Comparison of ENCODE assay signal across 24 mouse cellular contexts in genomic region chr6:37505588-37505987, GRCm38 (mm10). TPM values are rescaled to one million over a fixed set of nuclear protein-coding genes. Genes with fewer than 3 reads are reported as not detected.
A peak's percentile ranks its signal among the peaks of the same experiment; 100 is the strongest.
DNase-seq lines count a peak whose midpoint lies in the region; ATAC-seq and TF ChIP-seq lines count a peak whose summit lies in the region.
"Had no signal": no experiment of that assay in that cellular context is flagged by ENCODE, and none has a peak within 500 bp of the region (broad histone marks: within the 10 kb centered on the region; RNA-seq: fewer than 3 reads in every experiment).

No protein-coding gene starts in this region.

- no peak overlapping the region for H3K27ac ChIP-seq in kidney, adult 2 months (ENCODE audit: insufficient read depth, low read depth, low read length)
- no peak overlapping the region for H3K27ac ChIP-seq in liver, adult 2 months (replicated peaks; ENCODE audit: insufficient read depth, low read depth, low read length)
- H3K27ac ChIP-seq: embryonic facial prominence, embryonic 13.5 days; forebrain, embryonic 12.5 days; gastrocnemius, adult 2 months; heart, embryonic 10.5 days; hindbrain, embryonic 12.5 days had no signal

- H3K79me2 ChIP-seq in liver, adult 2 months (ENCODE audit: control insufficient read depth, insufficient read depth, low read length), result no peaks in the 10 kb centered on the region

- no peak overlapping the region for H3K4me3 ChIP-seq in kidney, adult 2 months (ENCODE audit: insufficient read depth, low read depth, low read length)
- no peak overlapping the region for H3K4me3 ChIP-seq in liver, adult 2 months (ENCODE audit: insufficient read depth, low read depth, low read length)
- H3K4me3 ChIP-seq: embryonic facial prominence, embryonic 13.5 days; forebrain, embryonic 12.5 days; gastrocnemius, adult 2 months; heart, embryonic 10.5 days; hindbrain, embryonic 12.5 days had no signal

- TF ChIP-seq CTCF in kidney, adult 2 months (conservative IDR thresholded peaks at IDR 0.05; ENCODE audit: insufficient read depth, insufficient read length, low read depth, low read length), result no peak
- no peak for TF ChIP-seq CTCF in liver, adult 2 months (IDR thresholded peaks at IDR 0.05; ENCODE audit: low read depth, low read length)

- ATAC-seq in monocyte, adult 5-6 weeks (replicated peaks; ENCODE audit: insufficient number of reproducible peaks, low FRiP score, low TSS enrichment, poor library complexity, severe bottlenecking), result no peak
- ATAC-seq: forebrain, embryonic 16.5 days; hindbrain, embryonic 16.5 days; inflammation-experienced regulatory T-cells, adult 6 months had no signal

- 58% methylated on average over 2 of the region's 2 CpGs for WGBS in kidney, adult 2 months
- 28% methylated on average over 2 of the region's 2 CpGs for WGBS in liver, adult 2 months

- no peak overlapping the region for H3K9ac ChIP-seq in liver, adult 2 months (ENCODE audit: low read depth, low read length)
- H3K9ac ChIP-seq: embryonic facial prominence, embryonic 13.5 days; forebrain, embryonic 12.5 days; hindbrain, embryonic 12.5 days had no signal

- H3K27me3 ChIP-seq in kidney, adult 2 months (replicated peaks; ENCODE audit: control insufficient read depth, insufficient read depth, low read length), result no peaks in the 10 kb centered on the region
- no peaks in the 10 kb centered on the region for H3K27me3 ChIP-seq in liver, adult 2 months (ENCODE audit: control insufficient read depth, insufficient read depth, low read length)
- H3K27me3 ChIP-seq: embryonic facial prominence, embryonic 13.5 days; forebrain, embryonic 12.5 days; hindbrain, embryonic 12.5 days had no signal

- no peak for TF ChIP-seq POLR2A in kidney, adult 2 months (IDR thresholded peaks at IDR 0.05; ENCODE audit: low read depth, low read length)
- TF ChIP-seq POLR2A in liver, adult 2 months (IDR thresholded peaks at IDR 0.05; ENCODE audit: extremely low read depth, insufficient read depth, low read length), result no peak

- no peaks in the 10 kb centered on the region for H3K36me3 ChIP-seq in kidney, adult 2 months (ENCODE audit: control insufficient read depth, insufficient read depth, low read length)
- no peaks in the 10 kb centered on the region for H3K36me3 ChIP-seq in liver, adult 2 months (ENCODE audit: control insufficient read depth, insufficient read depth, low read length)
- H3K36me3 ChIP-seq: embryonic facial prominence, embryonic 13.5 days; forebrain, embryonic 12.5 days; heart, embryonic 10.5 days; hindbrain, embryonic 12.5 days had no signal

- peaks cover 10% of the 10 kb centered on the region; the same call in 1 of the 2 replicates for H3K4me1 ChIP-seq in kidney, adult 2 months (ENCODE audit: control insufficient read depth, insufficient read depth, low read length)
- H3K4me1 ChIP-seq in liver, adult 2 months (ENCODE audit: control insufficient read depth, insufficient read depth, low read length), result peaks cover 10% of the 10 kb centered on the region
- H3K4me1 ChIP-seq: embryonic facial prominence, embryonic 13.5 days; forebrain, embryonic 12.5 days; heart, embryonic 10.5 days; hindbrain, embryonic 12.5 days had no signal

- peak; percentile 12 to 60 for DNase-seq in adrenal gland, postnatal 36 days
- no peak for DNase-seq in adrenal gland, adult 18-20 months (ENCODE audit: low spot score in 2 of 2)
- peak; percentile 82 for DNase-seq in kidney, adult 2 months
- no peak for DNase-seq in kidney, postnatal 14 days
- peak; percentile 75 for DNase-seq in liver, adult 2 months (ENCODE audit: extremely low read depth, low read depth, low spot score)
- DNase-seq in liver, result no peak
- DNase-seq: cerebellum, adult 18-20 months; cerebellum, adult 9-11 months; cerebellum, postnatal 36 days; gastrocnemius, adult 2 months; gastrocnemius, postnatal 25 days; heart, postnatal 10 days; heart, postnatal 4 days had no signal

RNA-seq across cellular contexts. Expression of gene Akr1d1, which starts 24.4 kb away (rescaled TPM):
- total RNA-seq in adrenal gland, postnatal 36 days (2021), result 1,000 to 10,000 TPM in 1 of 2 experiments, under 1 TPM in 1; 0.79 to 1,641 TPM
- 1,000 to 10,000 TPM in 1 of 2 experiments, under 1 TPM in 1; 0.54 to 2,390 TPM for total RNA-seq in adrenal gland, adult 18-20 months (2021)
- polyA plus RNA-seq in kidney, adult 2 months (2012; rRNA removed), result 18.7 and 19.1 TPM in 2 replicates
- total RNA-seq in liver, adult 2 months (2014; rRNA removed), result 234 and 301 TPM in 2 replicates
- polyA plus RNA-seq in liver, adult 2 months (2012; rRNA removed), result 73.2 and 89.2 TPM in 2 replicates
- total RNA-seq in monocyte, adult 5-6 weeks (2017), result not detected in 3 replicates
- total RNA-seq: ES-E14; gastrocnemius, adult 2 months; gastrocnemius, postnatal 25 days; granulocyte monocyte progenitor cell, adult 5-6 weeks; heart, postnatal 10 days; heart, postnatal 4 days had no signal
- polyA plus RNA-seq: embryonic facial prominence, embryonic 13.5 days; forebrain, embryonic 12.5 days; forebrain, embryonic 16.5 days; heart, embryonic 10.5 days; heart, embryonic 14.5 days; hindbrain, embryonic 12.5 days; hindbrain, embryonic 16.5 days; inflammation-experienced regulatory T-cells, adult 6 months had no signal

Comparison
In these comparisons a context has a peak if more than half of its experiments do, and no peak if none do; other contexts are left out.
1. DNase-seq: peak in adrenal gland, postnatal 36 days (2 of 2), kidney, adult 2 months (single experiment) and liver, adult 2 months (single experiment); none in adrenal gland, adult 18-20 months (0 of 2), kidney, postnatal 14 days (single experiment) and liver (single experiment).